Mouse (Mus musculus): ENCODE measurements around the gene Gm13178. TPM values are rescaled to one million over a fixed set of nuclear protein-coding genes. Genes with fewer than 3 reads are reported as not detected.

The Gm13178 gene
- not detected in 2 replicates for polyA plus RNA-seq (2014; fragmentation: Nextera tagmentation; extraction: Ambion mirVana)

GRCm38 (mm10) chr4:144721304-144721703, at the start of gene Gm13178:
TSS of gene Gm13178 (minus strand) at chr4:144721404.
- Histone ChIP-seq H3K4me2 (ENCODE audit: low read depth, low read length, severe bottlenecking) (no peak within 1 kb of the TSS), H3K9me3 (ENCODE audit: control insufficient read depth, low read length) (peaks cover 8% of the 10 kb centered on the region; the same call in 1 of the 2 replicates)
- WGBS = 90% methylated on average over 1 of the region's 1 CpGs

GRCm38 (mm10) chr4:144765722-144766121, 44.5 kb upstream of the Gm13178 start:
- 56% methylated on average over 2 of the region's 2 CpGs for WGBS
- no peak for DNase-seq (ENCODE audit: low spot score)
- H3K36me3 ChIP-seq (ENCODE audit: control insufficient read depth, insufficient read depth, low read length) = no peaks in the 10 kb centered on the region

More at GRCm38 (mm10) chr4:144721304-144721703, at the start of gene Gm13178:
- Histone ChIP-seq H3K27me3 (ENCODE audit: control insufficient read depth, insufficient read depth, low read length) (no peaks in the 10 kb centered on the region), H3K36me3 (ENCODE audit: control insufficient read depth, insufficient read depth, low read length) (no peaks in the 10 kb centered on the region), H3K4me3 (ENCODE audit: low read depth, low read length) (no peak within 1 kb of the TSS), H3K27ac (ENCODE audit: low read depth, low read length) (no peak within 1 kb of the TSS), H3K4me1 (replicated peaks; ENCODE audit: control insufficient read depth, insufficient read depth, low read length) (no peaks in the 10 kb centered on the region), H3K9ac (ENCODE audit: low read length) (no peak within 1 kb of the TSS)
- DNase-seq (ENCODE audit: low spot score) (no peak), ATAC-seq (replicated peaks; ENCODE audit: low FRiP score) (no peak)

GRCm38 (mm10) chr4:144749139-144749538, 27.9 kb upstream of the Gm13178 start:
- H3K36me3 ChIP-seq (ENCODE audit: control insufficient read depth, insufficient read depth, low read length) = no peaks in the 10 kb centered on the region
- DNase-seq (ENCODE audit: low spot score) (no peak), ATAC-seq (replicated peaks; ENCODE audit: low FRiP score) (peak; percentile 64; the same call in 1 of the 2 replicates)
- H3K27me3 ChIP-seq (ENCODE audit: control insufficient read depth, insufficient read depth, low read length) = no peaks in the 10 kb centered on the region
- no peak overlapping the region for H3K4me2 ChIP-seq (ENCODE audit: low read depth, low read length, severe bottlenecking)
- no peaks in the 10 kb centered on the region for H3K4me1 ChIP-seq (replicated peaks; ENCODE audit: control insufficient read depth, insufficient read depth, low read length)
- H3K9ac ChIP-seq (ENCODE audit: low read length) = no peak overlapping the region
- WGBS = 67% methylated on average over 1 of the region's 1 CpGs
- no peaks in the 10 kb centered on the region; the same call in 1 of the 2 replicates for H3K9me3 ChIP-seq (ENCODE audit: control insufficient read depth, low read length)
- H3K27ac ChIP-seq (ENCODE audit: low read depth, low read length) = no peak overlapping the region
- no peak overlapping the region for H3K4me3 ChIP-seq (ENCODE audit: low read depth, low read length)

More at GRCm38 (mm10) chr4:144765722-144766121, 44.5 kb upstream of the Gm13178 start:
- Histone ChIP-seq H3K9me3 (ENCODE audit: control insufficient read depth, low read length) (no peaks in the 10 kb centered on the region; the same call in 1 of the 2 replicates), H3K4me2 (ENCODE audit: low read depth, low read length, severe bottlenecking) (no peak overlapping the region), H3K9ac (ENCODE audit: low read length) (no peak overlapping the region), H3K27ac (ENCODE audit: low read depth, low read length) (no peak overlapping the region), H3K4me1 (replicated peaks; ENCODE audit: control insufficient read depth, insufficient read depth, low read length) (no peaks in the 10 kb centered on the region), H3K27me3 (ENCODE audit: control insufficient read depth, insufficient read depth, low read length) (no peaks in the 10 kb centered on the region), H3K4me3 (ENCODE audit: low read depth, low read length) (no peak overlapping the region)
- no peak for ATAC-seq (replicated peaks; ENCODE audit: low FRiP score)

- DNase-seq (ENCODE audit: low spot score) = no peak
- Histone ChIP-seq H3K9me3 (ENCODE audit: control insufficient read depth, low read length) (peaks cover 8% of the 10 kb centered on the region; the same call in 1 of the 2 replicates), H3K4me1 (replicated peaks; ENCODE audit: control insufficient read depth, insufficient read depth, low read length) (no peaks in the 10 kb centered on the region), H3K4me3 (ENCODE audit: low read depth, low read length) (no peak overlapping the region), H3K27me3 (ENCODE audit: control insufficient read depth, insufficient read depth, low read length) (no peaks in the 10 kb centered on the region), H3K4me2 (ENCODE audit: low read depth, low read length, severe bottlenecking) (no peak overlapping the region), H3K9ac (ENCODE audit: low read length) (no peak overlapping the region), H3K36me3 (ENCODE audit: control insufficient read depth, insufficient read depth, low read length) (no peaks in the 10 kb centered on the region), H3K27ac (ENCODE audit: low read depth, low read length) (no peak overlapping the region)
- ATAC-seq (replicated peaks; ENCODE audit: low FRiP score) = no peak
- 88% methylated on average over 1 of the region's 1 CpGs for WGBS
These were observed 1.5 kb downstream of the Gm13178 start for GRCm38 (mm10) chr4:144719691-144720090.

GRCm38 (mm10) chr4:144718288-144718687, 2.9 kb downstream of the Gm13178 start:
- Histone ChIP-seq H3K9me3 (ENCODE audit: control insufficient read depth, low read length) (peaks cover 8% of the 10 kb centered on the region; the same call in 1 of the 2 replicates), H3K4me1 (replicated peaks; ENCODE audit: control insufficient read depth, insufficient read depth, low read length) (no peaks in the 10 kb centered on the region), H3K4me2 (ENCODE audit: low read depth, low read length, severe bottlenecking) (no peak overlapping the region), H3K36me3 (ENCODE audit: control insufficient read depth, insufficient read depth, low read length) (no peaks in the 10 kb centered on the region), H3K27me3 (ENCODE audit: control insufficient read depth, insufficient read depth, low read length) (no peaks in the 10 kb centered on the region), H3K9ac (ENCODE audit: low read length) (no peak overlapping the region), H3K4me3 (ENCODE audit: low read depth, low read length) (no peak overlapping the region), H3K27ac (ENCODE audit: low read depth, low read length) (no peak overlapping the region)
- 0 out of 2 replicates have a peak, but pooled peaks have one; percentile 27 for ATAC-seq (replicated peaks; ENCODE audit: low FRiP score)
- no peak for DNase-seq (ENCODE audit: low spot score)
- WGBS = 86% methylated on average over 1 of the region's 1 CpGs

GRCm38 (mm10) chr4:144686268-144686667, 34.9 kb downstream of the Gm13178 start, which contains the start of gene Gm436:
TSS of gene Gm436 (minus strand) at chr4:144686368.
- H3K9ac ChIP-seq (ENCODE audit: low read length) = no peak within 1 kb of the TSS
- 59% methylated on average over 2 of the region's 2 CpGs for WGBS
- ATAC-seq (replicated peaks; ENCODE audit: low FRiP score) = no peak
- no peak within 1 kb of the TSS for H3K4me3 ChIP-seq (ENCODE audit: low read depth, low read length)
- DNase-seq (ENCODE audit: low spot score) = no peak
- H3K27ac ChIP-seq (ENCODE audit: low read depth, low read length) = no peak within 1 kb of the TSS
- H3K36me3 ChIP-seq (ENCODE audit: control insufficient read depth, insufficient read depth, low read length) = no peaks in the 10 kb centered on the region
- H3K4me2 ChIP-seq (ENCODE audit: low read depth, low read length, severe bottlenecking) = no peak within 1 kb of the TSS
- no peaks in the 10 kb centered on the region; the same call in none of the 2 replicates for H3K9me3 ChIP-seq (ENCODE audit: control insufficient read depth, low read length)
- no peaks in the 10 kb centered on the region for H3K27me3 ChIP-seq (ENCODE audit: control insufficient read depth, insufficient read depth, low read length)
- no peaks in the 10 kb centered on the region for H3K4me1 ChIP-seq (replicated peaks; ENCODE audit: control insufficient read depth, insufficient read depth, low read length)

Other genes starting within 250 kb of the Gm13178 start
- not detected in 2 replicates for gene 9430007A20Rik, start 201.6 kb downstream of the Gm13178 start, polyA plus RNA-seq (2014; fragmentation: Nextera tagmentation; extraction: Ambion mirVana)
- gene Gm13124, start 156.3 kb downstream of the Gm13178 start, polyA plus RNA-seq (2014; fragmentation: Nextera tagmentation; extraction: Ambion mirVana) = not detected in 2 replicates
- gene Aadacl4, start 107.7 kb downstream of the Gm13178 start, polyA plus RNA-seq (2014; fragmentation: Nextera tagmentation; extraction: Ambion mirVana) = not detected in 2 replicates
- gene Gm436, start 35.0 kb downstream of the Gm13178 start, polyA plus RNA-seq (2014; fragmentation: Nextera tagmentation; extraction: Ambion mirVana) = not detected in 2 replicates
- not detected in 2 replicates for gene Gm438, start 65.2 kb upstream of the Gm13178 start, polyA plus RNA-seq (2014; fragmentation: Nextera tagmentation; extraction: Ambion mirVana)
- 5.8 and 8.1 TPM in 2 replicates for gene Dhrs3, start 171.4 kb upstream of the Gm13178 start, polyA plus RNA-seq (2014; fragmentation: Nextera tagmentation; extraction: Ambion mirVana)